Mouse (Mus musculus): ENCODE measurements around the gene Nudc.
"Not testable (repeated sequence)": the region's sequence is repeated elsewhere in the genome, so short reads cannot be mapped to it uniquely, and the experiment has no call there.

Gene Nudc

DNA sequence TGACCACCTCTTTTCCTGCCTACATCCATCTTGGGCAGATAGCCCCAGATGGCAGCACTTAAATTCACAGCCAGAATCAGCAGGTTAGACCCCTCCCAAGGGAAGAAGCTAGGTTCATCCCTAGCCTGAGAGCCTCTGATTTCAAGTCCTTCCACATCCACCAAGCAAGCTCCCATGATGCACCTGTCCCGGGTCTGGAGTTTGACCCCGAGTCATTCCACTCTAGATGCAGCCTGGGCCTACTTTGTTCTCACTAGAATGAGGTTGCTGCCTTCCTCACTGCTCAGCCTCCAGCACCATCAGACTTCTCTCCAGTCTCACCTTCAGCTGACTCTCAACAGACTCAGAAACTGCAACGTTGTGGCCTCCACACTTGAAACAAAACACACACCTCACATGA, 9.7 kb downstream of the Nudc start:
- no peak for DNase-seq

DNA sequence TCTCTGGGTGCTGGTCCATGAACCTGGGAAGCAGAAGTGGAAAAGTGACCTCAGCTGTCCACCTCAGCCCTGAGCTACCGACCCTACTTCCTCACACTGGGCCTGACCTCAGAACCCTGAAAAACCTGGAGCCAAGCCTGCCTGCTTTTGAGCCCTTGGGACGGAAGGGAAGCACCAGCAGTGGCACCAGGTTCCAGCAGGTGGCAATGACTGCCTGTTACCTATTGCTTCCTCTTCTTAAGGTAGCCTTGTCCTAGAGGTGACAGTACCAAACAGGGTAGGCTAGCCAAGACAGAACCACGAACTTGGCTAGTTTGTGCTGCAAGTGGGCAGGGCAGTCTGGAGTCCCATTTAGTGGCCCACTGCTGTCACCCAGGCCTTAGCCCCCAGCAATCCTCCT, 13.0 kb downstream of the Nudc start:
- DNase-seq = no peak

DNA sequence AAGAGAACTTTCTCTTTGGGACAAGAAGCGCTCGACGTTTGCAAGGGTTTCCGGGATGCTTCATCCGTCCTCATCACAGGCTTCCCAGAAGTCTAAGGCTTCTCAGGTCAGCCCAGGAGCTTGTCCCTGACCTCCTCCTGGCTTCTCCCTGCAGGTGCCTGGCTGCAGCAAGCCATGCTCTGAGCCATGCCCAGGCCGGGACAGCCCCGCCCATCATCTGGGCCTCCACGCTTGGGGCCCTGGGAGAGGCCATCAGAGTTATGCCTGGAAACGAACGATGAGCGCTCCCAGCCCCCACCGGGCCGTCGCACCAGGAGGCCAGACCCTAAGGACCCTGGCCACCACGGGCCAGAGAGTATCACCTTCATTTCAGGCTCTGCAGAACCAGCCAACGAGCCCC, 18.0 kb downstream of the Nudc start:
- no peak for DNase-seq

DNA sequence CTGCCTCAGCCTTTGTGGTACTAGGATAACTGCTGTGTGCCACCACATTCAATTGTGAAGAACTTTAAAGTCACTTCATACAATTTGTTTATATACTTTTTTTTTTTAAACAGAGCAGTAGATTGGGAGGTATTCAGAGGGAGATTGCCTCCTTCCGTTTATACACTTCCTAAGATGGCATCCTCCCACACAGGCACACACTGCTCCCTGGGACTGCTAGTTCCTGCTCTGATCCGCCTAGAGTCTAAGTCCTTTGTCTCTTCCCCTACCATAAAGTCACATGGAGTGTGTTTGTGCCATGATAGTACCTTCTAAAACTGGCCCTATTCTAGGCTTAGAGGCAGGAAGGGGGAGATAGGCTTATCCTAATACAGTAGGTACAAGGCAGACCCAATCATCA, 24.3 kb downstream of the Nudc start:
- no peak for DNase-seq

DNA sequence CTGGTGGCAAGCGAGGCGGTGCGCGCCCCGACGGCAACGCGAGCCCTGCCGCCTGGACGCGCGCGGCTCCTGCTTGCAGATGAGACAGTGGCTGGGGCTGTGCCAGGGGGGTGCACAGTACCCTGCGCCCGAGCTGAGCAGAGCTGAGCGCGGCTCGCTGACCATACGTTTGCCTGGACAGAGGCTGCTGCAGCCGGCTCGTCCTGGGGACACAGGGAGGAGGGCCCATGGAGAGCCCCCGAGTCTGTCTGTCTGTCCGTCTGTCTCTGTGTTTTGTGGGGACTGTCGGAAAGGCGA, 26.5 kb downstream of the Nudc start:
- no peak for DNase-seq

DNA sequence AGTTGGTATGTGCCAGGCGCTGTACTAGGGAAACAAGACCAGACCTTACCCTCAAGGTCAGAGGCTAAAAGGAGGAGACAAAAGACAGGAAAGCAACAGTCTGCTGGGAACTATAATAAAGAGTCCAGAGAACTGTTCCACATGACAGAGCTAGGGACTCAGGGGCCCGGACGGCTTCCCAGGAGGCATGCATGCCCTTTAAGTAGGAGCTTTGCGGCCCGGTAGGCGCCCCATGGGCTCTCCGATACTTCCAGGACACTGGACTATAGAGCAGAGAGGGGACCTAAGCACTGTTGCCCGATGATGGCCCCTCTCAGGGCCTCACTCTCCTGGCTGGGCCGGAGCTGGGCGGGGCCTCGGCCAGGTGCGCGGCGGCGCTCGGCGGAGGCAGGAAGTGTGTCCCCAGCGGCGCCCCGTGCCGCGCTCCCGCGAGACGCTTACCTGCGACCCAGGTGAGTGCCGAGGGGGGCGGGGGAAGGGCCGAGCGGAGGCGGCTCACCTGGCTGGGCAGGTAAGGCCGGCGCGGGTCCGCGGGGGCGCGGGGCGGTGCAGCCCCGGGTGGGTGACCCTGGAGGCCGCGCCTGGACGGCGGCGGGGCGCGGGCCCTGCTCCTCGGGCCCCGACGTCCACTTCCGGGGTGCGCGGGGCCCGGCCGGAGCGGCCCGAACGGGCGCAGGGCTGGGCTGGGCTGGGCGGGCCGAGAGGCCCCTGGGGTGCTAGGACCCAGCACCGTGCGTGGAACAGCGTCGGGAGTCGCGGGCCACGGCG, 27.0 kb downstream of the Nudc start, which contains the start of gene Kdf1:
Gene Kdf1 (plus strand): TSS at position 363 of the 768 bp plus-strand sequence.
- DNase-seq = no peak

DNA sequence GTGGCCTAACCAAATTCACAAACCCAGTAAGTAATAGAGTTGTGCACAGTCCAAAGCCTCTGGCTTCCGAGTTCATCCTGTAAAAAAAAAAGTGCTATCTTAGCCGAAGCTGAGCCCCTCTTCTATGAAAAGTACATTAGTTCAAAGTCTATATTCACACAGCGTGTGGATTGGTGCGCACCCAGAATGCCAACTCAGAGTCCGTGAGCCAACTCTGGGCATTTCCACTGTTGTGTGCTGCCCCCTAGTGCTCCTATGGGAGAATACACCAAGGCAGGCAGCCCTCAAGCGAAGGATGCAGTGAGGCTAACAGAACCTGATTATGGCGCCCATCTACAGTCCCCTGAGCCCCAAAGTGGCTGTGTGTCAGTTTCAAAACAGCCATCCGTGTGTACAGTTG, 32.8 kb downstream of the Nudc start:
- DNase-seq = peak; percentile 91 to 92

DNA sequence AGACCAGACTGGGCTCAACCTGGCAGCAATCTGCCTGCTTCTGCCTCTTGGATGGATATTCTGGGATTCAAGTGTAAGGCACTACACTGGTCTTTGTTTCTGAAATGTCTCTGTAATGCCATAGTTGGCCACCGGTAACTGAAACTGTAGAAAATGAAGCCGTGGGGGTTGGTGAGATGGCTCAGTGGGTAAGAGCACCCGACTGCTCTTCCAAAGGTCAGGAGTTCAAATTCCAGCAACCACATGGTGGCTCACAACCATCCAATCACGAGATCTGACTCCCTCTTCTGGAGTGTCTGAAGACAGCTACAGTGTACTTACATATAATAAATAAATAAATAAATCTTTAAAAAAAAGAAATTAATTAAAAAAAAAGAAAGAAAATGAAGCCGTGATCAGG, 33.3 kb downstream of the Nudc start:
- DNase-seq = not testable (repeated sequence)

DNA sequence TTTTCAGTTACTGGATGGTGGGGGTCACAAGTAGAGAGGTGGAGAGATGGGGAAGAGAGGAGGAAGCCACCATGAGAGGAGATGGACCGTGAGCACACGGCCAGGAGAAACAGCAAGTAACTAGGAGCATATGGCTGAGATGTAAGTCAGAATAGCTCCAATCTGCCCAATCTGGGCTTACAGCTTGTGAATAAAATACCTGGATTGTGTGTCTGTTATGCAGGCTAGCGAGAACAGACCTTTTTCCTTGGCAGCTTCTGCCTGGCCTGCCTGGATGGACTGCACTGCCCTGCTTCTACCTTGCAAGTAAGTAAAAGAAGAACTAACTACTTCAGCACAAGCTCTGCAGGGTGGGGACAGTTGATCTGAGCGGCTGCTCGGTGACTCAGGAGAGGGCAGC, 34.7 kb downstream of the Nudc start:
- DNase-seq = no peak

DNA sequence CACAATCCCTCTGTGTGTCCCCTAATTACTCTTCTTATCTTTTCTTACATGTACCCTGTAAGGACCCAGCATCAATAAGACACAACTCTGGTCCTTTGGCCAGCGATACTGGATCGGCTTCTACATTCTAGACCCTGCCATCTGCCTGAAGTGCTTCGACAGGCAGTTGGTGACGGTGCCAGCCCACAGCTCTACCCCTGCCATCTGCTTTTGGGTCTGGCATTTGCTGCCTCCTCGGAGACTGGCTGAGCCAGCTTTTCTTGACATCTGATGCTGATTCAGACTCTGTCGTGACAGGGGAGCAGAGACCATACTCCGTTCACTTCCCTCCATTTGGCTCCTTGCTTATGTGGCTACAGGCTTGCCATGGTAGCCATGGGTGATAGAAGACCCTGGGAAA, 36.8 kb downstream of the Nudc start:
- peak; percentile 89 to 90 for DNase-seq

DNA sequence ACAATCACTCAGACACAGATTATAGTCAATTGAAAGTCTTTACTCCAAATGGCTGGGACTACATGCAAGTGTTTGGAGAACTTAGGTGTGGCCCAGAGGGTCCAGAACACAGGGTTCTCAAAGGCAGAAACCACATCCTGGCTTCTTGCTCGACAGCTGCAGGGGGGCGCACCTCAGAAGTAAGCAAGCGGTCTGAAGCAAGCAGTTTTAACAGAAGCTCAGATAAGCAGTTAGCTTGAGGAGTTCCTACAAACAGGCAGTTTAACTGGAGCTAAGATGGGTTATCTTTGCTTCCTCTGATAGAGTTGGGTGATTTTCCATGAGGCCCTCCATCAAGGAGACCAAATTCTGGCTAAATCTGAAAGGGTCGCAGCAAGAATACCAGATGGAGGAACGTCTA, 39.2 kb downstream of the Nudc start:
- no peak for DNase-seq

DNA sequence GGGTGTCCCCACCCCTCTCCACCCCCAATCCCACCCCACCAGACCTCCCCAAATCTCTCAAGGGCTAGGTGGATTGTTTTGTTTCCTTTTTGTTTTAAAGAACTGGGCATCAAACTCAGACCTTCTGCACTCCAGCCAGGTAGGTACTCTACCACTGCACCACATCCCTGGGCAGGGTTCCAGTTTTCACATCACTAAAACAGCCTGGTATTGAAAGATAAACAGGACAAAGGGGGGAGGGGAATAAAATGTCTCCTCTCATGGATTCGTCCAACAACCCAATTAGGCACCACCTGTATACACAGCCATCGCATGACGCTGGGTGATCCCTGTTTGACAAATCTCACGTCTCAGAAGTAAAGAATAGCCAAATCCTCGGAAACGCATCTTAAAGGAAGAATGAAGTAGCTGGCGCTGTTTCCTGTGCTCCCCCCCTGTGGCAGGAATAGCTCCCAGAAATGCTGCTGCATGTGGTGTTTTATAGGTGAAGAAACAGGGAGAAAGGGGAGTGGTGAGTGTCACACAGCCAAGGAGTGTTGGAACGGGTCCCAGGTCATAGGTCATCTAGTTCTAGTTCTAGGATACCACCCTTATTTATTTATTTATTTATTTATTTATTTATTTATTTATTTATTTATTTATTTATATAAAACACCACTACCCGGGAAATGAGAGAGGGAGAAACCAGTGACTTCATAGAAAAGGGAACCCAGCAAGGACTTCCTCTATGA, 40.9 kb downstream of the Nudc start:
- peak in 1 of 2 experiments; percentile 61 for DNase-seq

DNA sequence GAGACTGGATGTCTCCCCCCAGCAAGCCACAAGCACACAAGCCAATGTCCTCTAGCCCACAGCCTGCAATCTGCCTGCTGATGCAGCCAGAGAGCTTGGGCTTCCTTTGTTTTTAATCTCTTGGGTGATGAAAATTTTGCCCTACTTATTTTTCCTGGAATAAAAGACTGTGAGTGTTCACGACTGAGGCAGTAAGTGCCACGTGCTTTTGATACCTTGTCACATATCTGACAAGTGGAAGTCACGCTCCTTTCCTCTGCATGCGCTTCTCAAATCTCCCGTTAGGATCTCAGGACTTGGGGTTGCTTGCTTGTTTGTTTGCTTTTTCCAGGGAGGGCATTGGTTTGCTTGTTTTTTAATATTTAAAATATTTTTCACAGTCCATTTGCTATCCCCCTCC, 41.5 kb downstream of the Nudc start:
- DNase-seq = no peak

DNA sequence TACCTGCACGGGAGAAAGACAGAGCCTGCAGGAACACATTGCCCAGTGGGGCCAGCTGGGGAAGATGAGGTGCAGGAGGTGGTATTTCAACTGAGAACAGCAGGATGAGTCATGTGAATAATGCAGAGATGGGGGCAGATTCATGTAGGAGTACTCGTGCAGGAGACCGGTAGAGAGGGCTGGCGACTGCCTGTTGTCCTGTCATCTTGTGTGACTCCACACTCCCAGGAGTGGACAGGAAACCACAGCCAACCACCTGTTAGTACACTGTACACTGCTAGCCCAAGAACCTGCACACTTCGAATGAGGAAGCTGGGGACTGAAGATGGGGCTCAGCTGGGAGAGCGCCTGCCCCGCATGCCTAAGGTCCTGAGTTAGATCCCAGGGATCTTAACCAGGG, 44.3 kb downstream of the Nudc start:
- DNase-seq = no peak

DNA sequence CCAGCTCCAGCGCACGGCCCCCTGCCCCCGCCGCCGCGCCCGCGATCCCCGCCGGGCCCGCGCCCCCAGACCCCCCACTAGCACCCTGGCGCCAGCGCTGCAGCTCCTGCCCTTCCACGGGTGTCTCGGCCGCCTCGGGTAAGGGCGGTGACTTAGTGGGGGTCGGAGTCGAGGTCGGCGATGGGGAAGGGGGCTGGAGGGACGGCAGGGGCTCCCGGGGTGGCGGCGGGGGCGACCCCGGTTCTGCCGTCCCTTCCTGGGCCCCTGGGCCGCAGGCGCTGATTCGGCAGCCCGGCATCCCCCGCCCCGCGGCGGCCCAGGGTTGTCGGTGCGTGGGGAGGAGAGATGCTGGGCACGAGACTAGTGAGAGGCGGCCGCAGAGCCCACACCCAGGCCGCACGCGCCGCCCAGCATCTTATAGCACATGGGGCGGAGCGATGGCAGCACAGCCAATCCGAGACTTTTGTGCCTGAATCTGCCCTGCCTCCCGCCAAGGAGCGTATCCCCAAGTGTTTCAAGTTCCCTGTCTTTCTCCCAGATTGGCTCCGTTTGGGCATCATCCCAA, 47.6 kb downstream of the Nudc start, which contains the start of gene Trnp1:
Gene Trnp1 (minus strand): TSS at position 391 of the 565 bp plus-strand sequence.
- DNase-seq = peak; percentile 88 to 93

DNA sequence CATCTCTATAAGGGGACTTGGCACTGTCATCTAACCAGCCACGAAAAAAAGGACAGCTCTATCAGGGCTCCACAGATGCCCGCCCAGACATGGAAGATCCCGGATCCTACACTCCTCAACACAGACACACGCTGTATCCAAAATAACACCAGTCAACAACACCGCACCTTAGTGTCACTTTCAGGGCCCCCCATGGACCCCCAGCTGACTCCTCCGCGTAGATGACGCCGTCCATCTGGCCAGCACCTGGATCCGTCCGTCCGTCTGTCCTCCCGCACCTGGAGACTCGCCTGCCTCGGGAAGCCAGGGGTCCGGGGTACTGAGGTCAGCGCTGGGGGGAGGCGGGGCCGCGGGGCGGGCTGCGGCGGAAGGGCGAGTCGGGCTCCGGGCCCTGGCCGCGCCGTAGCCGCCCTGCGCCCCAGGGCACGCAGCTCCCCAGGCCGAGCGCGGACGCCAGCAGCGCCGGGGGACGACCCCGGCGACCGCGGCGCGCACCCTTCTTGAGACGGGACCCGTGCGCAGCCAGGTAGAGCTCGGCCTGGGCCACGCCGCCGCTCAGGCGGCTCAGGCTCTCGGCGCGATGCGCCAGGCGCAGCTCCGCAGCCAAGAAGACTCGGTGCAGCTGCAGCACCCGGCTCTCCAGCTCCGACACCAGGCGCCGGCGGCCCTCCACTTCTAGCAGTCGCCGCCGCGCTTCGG, 48.2 kb downstream of the Nudc start:
- DNase-seq = peak; percentile 70 to 71

DNA sequence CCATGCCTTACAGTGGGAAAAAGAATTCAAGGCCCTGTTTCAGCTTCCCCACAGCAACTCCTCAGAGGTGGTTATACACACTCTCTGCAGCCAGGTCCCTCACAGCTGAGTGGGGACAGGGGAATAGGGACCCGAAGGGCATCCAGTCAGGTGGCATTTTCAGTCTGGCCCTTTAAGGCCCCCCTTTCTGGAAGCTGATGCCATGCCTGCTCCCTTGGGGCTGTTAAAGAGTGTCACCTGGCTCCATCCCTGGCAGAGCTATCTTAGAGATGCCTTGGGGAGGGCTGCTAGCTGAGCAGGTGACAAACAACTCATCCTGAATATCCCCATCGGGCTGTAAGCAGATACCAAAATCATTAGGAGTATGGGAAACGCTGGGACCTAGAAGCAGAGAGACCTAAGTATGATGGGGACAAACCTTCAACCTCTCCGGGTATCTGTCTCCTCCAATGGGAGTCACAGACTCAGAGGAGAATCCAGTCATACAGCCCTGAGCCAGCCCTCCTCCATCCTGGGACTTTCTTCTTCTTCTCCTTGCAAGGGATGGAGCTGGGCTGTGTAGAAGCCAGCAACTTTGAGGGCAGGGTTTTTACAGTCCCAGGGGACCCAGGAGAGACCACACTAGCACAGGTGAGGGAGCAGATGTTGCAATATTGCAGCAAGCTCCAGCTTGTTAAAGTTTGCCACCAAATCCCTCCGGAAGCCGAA, 48.9 kb downstream of the Nudc start:
- peak in 1 of 2 experiments; percentile 45 for DNase-seq

DNA sequence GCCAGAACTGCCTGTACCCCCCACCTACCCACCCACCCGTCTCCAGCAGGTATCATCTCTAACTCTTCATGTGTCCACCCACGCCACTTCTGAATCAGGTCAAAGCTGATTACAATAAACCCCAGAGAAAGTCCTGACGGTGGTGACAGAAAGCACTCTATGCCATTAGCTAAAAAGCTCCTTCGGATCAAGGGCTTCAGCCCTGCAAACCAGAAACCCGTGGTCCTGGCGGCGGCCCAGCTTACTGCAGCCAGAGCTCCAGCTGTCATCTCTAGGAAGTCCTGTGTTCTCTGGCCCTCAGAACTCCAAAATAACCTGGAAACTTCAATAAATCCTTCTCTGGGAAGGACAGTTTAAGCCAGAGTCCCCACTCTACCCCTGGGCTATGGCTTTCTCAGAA, 50.1 kb downstream of the Nudc start:
- DNase-seq = peak; percentile 74 to 85

DNA sequence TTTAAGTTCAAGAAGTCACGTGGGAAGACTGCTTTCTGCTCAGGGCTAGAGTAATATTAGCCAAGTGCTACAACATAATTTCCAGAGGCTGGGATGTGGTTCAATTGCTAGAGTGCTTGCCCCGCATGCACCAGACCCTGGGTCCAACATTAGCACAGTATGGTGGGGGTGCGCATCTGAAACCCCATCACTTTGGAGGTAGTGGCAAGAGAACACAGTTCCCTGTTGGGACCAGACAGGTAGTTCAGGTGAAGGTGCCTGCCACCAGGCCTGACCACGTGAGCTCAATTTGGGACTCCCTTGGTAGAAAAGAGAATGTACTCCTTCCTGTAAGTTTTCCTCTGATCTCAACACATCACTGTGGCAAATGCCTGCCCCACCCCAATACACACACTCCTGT, 50.9 kb downstream of the Nudc start:
- no peak for DNase-seq

DNA sequence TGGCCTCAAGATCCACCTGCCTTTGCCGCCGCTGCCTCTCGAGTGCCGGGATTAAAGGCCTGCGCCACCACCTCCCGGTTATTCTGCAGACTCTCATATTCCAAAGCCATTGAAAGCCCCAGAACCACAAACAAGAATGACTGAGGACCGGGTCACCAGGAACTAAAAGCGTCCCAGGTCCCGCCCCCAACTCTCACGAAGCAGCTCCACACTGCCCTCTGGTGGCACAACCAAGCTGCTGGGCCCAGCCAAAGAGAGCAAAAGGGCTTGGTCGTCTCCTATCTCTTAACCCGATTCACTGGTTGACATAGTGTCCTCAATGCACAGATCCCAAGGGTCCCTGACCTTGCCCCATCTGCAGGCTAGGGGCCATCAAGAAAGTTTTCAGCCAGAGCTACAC, 51.4 kb downstream of the Nudc start:
- peak; percentile 93 to 97 for DNase-seq

DNA sequence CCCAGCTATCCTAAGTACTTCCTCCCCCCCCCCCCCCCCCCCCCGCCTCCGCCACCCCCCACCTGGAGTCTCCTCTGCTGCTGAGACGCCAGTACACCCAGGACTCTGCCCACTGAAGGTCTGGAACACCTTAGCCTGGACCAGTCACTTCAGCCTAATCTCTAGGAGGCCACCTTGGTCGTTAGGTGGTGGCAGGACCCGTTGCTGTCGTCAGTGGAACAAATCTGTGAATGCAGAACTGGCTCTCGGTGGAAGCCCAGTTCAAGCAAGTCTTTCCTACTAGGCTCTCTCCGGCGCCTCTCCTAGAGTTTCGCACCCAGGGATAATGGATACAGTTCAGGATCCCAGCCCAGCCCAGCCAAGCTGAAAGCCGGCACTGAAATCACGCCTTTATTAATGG, 51.9 kb downstream of the Nudc start:
- DNase-seq = no peak

DNA sequence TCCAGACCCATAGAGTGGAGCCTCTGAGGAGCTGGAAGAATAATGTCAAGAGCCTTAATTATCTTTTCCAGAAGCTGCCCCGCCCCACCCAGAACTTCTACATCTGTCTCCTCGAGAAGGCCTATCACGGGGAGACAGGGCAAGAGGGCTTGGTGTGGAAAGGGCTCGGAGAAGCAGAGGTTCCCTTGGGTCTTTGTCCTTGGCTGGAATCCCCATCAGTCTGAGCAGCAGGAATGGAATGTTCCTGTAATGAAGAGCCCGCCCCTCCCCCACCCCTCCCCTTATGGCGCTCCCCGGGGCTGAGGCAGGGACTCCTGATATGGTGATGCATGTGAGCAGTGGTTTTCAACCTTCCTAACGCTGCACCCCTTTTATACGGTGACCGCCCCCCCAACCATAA, 54.0 kb downstream of the Nudc start:
- no peak for DNase-seq

All from cerebellum, postnatal 14 days (tissue).